Mouse (Mus musculus): ENCODE data around the gene Pcsk6.
"Not testable (repeated sequence)": the region's sequence is repeated elsewhere in the genome, so short reads cannot be mapped to it uniquely, and the experiment has no call there.

Gene Pcsk6

DNA sequence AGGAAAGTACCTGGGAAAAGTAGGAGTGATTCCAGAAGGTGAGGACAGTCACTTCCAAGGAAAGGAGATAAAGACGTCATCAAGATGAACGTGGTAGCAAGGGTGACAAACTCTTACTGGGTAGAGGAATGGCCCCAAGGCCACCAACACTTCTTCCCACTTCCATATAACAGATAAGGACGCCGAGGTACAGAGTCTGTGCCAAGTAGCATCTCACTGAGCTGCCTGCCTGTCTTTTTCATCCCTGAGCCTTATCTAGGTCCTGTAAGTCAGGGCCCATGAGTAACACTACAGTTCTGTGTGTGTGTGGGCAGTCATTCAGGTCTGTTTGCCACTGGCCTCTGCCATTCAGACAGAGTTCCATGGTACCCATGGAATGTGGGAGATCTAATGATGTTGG is 23.4 kb downstream of the Pcsk6 start:
- no peak for DNase-seq

GRCm38 (mm10) chr7:65885819-65886218 is 24.3 kb downstream of the Pcsk6 start:
- DNase-seq, result no peak

- DNase-seq, result no peak
These were observed 30.3 kb downstream of the Pcsk6 start for GRCm38 (mm10) chr7:65891831-65892230.

- DNase-seq, result no peak
These were observed 30.8 kb downstream of the Pcsk6 start for GRCm38 (mm10) chr7:65892264-65892828.

DNA sequence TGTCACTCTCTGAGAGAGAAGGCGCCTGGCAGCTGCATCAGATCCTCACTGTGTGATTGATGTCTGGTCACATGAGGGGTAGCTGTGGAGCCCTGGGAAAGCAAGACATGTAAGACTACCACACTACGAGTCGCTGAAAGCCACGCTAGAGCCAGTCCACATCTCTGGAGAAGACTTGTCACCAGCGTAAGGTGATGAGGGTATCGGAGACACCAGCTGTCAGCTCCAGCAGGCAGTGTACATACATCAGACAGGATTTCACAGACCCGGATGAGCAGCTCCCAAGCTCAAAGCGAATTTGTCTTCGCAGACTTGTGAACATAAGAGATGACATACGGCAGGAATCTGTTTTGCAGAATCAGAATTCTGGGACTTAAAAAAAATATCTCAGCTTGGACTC is 32.0 kb downstream of the Pcsk6 start:
- DNase-seq, result no peak

GRCm38 (mm10) chr7:65895262-65895661 is 33.7 kb downstream of the Pcsk6 start:
- DNase-seq, result no peak

DNA sequence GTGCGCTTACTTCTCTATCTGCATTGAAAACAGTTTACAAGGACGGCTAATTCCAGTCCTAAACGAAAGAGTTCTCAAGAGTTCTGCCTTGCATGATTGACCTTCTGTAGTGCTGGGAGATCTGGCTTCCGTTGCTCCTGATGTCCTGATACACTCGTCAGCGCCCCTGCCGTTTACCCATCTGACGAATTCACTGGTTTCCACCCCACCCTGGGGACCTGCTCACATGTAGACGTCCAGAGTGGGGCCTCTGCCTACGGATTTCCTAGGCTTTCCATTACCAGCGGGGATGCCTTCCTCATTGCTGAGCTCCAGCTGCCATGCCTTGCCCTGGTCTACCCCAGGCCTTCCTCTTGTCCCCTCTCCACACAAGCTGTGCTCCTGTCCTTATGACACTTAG is 39.7 kb downstream of the Pcsk6 start:
- no peak for DNase-seq

GRCm38 (mm10) chr7:65902471-65903180 is 41.1 kb downstream of the Pcsk6 start:
- DNase-seq, result peak; percentile 56

GRCm38 (mm10) chr7:65903456-65903855 is 41.9 kb downstream of the Pcsk6 start:
- no peak for DNase-seq

GRCm38 (mm10) chr7:65906528-65907272 is 45.2 kb downstream of the Pcsk6 start:
- no peak for DNase-seq

- DNase-seq, result no peak
These were observed 48.0 kb downstream of the Pcsk6 start for GRCm38 (mm10) chr7:65909343-65910127.

- DNase-seq, result no peak
These were observed 51.6 kb downstream of the Pcsk6 start for GRCm38 (mm10) chr7:65913088-65913610.

- DNase-seq, result no peak
These were observed 53.3 kb downstream of the Pcsk6 start for GRCm38 (mm10) chr7:65914761-65915301.

GRCm38 (mm10) chr7:65915821-65916220 is 54.3 kb downstream of the Pcsk6 start:
- DNase-seq, result no peak

GRCm38 (mm10) chr7:65916566-65916965 is 55.0 kb downstream of the Pcsk6 start:
- DNase-seq, result no peak

GRCm38 (mm10) chr7:65918431-65918830 is 56.9 kb downstream of the Pcsk6 start:
- no peak for DNase-seq

GRCm38 (mm10) chr7:65929398-65929797 is 67.9 kb downstream of the Pcsk6 start:
- no peak for DNase-seq

- DNase-seq, result no peak
These were observed 68.9 kb downstream of the Pcsk6 start for GRCm38 (mm10) chr7:65930478-65930877.

DNA sequence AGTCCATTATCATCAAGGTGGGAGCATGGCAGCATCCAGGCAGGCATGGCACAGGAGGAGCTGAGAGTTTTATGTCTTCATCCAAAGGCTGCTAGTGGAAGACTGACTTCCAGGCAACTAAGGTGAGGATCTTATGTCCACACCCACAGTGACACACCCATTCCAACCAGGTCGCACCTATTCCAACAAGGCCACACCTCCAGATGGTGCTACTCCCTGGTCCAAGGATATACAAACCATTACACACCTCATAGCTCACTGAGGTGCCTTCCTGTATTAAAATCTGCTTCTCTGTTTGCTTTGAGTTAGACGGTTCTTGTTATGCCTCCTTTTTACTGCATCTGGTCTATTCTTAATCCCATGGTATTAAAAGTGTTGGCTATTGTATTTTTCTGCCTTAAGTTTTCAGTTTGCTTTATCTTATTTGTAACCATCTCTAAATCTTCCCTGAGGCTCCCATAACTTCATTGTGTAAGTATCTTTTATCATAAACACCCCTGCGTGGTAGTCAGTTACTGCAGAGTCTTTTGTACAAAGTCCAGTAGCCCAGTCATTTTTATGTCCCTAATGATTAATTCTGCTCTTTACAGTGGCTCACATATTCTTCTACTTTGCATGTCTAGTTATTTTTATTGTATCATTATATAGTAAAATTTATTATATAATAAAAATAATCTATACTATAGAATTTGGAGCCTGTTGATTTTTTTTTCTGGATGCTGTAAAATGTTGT is 72.9 kb downstream of the Pcsk6 start:
- DNase-seq, result not testable (repeated sequence)

DNA sequence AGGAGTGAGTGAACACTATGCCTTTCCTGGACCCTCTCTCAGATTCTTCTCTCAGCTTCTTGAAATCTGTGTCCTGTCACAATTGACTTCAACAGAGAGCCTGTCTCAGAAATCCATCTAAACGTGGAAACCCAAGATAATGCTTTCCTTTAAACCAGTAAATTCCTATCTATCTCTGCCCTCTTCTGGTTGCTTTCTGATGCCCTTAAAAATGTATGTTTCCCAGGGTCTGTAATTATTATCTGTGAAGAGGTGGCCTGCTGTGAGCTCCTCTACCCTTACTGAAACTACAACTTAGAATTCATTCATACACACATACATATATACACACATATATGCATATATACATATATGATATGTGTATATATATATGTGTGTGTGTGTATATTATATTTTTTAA is 73.7 kb downstream of the Pcsk6 start:
- no peak for DNase-seq

DNA sequence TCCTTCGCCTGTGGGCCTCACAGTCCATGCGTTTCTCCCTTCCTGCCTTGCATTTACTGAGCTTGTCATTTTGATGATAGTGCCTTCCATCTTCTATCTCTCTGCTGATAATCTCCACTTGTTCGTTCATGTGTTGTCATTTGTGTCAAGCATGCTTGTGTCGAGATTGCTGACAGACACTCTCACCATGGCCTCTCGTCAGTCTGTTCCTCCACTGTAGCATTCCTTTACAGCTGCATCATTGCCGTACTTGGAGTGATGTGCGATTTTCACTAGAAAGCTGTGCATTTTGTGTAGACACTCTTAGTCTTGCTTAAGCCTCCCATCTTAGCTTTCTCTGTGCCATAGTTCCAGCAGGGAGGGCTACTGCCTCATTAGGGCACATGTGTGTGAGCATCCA is 79.5 kb downstream of the Pcsk6 start:
- no peak for DNase-seq
